Mouse (Mus musculus) heart, adult 8-10 months (tissue): ENCODE data around the gene Cebpa. TPM values are rescaled to one million over a fixed set of nuclear protein-coding genes. Genes with fewer than 3 reads are reported as not detected.

Source experiments
- DNase-seq: peaks from one replicate; pipeline ENCODE4 v3.0.0; 2022; ENCODE audit warnings: low spot score
- total RNA-seq, 4 experiments: library from RNA; stranded (reverse); gene quantifications; 2 replicates each; pipeline ENCODE4 v1.2.4; 2022

Gene Cebpa
- 1 to 10 TPM; 4.5 to 5.7 (median 4.6) TPM for total RNA-seq

GRCm38 (mm10) chr7:35118841-35119413 lies at the start of gene Cebpa:
Gene Cebpa, plus strand, starts transcription at chr7:35119293.
- peak; percentile 97 for DNase-seq

DNA sequence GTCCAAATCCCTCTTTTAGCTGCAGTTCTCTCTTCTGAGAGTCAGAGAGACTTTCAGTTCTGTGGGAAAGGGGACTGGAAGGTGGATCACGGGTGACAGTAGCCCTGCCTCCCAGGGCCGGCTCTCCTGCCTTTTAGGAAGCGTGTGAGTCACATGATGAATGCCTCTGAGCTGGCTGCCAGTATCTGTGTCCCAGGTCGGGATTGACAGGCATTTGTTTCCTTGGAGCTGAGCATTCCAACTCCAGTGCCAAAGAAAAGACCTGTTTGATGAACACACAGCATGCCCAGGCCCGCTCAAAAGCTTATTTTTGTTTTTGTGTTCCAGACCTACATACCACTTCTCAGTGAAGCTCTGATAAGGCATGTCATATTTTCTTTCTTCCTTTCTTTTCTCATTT lies 42.4 kb upstream of the Cebpa start:
- DNase-seq = peak; percentile 54

DNA sequence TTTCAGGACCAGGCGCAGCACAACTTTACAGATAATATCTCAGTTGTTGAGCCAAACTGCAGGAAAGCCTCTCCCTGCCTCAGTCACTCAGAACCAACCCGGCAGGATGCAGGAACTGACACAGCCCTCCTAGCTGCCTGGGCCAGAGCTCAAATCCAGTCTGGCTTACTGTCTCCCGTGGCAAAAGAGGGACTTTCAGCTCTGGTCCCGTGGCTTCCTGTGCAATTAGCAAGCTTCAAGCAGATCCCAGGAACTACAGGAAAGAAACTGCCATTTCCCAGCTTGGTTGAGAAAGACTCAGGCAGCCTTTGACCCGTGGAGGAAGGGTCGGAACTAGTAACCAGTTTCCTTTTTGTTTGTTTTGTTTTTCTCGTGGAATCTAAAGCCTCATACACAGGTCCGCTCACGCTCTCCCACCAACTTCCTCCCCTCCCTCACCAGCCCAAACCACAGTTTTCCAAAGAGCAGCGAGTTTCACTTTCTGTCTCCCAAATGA lies 38.2 kb upstream of the Cebpa start:
- peak; percentile 81 for DNase-seq

DNA sequence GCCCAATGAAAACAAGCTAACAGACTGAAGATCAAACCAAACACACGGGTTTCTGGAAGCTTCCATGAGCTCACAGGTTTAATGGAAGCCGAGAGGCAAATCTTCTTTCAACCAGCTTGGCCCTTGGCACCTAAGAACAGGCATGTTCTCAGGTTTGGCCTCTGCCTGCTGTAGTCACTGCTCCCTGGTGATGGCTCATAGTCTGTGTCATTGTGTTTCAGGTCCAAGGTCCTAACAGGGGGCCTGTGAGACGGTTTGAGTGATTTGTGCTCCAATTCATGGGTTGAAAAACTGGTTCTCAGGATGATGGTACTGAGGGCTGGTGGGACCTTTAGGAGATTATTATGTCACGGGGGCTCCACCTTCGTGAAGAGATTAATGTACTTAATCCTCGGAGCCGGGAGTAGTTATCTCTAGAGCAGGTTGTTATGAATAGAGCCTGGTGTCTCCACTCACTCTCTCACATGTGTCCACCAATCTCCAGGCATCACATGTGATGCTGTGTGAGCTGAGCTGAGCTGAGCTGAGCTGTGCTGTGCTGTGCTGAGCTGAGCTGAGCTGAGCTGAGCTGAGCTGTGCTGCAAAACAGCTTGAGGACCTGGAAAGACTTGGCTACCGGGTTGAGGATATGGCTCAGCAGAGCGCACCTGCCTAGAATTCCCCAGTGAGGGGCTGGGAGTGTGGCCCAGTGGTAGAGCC lies 37.5 kb upstream of the Cebpa start:
- DNase-seq = no peak

- DNase-seq = no peak
Measured at GRCm38 (mm10) chr7:35084565-35085360, 34.3 kb upstream of the Cebpa start.

GRCm38 (mm10) chr7:35086271-35086861 lies 32.7 kb upstream of the Cebpa start:
- peak; percentile 41 for DNase-seq

DNA sequence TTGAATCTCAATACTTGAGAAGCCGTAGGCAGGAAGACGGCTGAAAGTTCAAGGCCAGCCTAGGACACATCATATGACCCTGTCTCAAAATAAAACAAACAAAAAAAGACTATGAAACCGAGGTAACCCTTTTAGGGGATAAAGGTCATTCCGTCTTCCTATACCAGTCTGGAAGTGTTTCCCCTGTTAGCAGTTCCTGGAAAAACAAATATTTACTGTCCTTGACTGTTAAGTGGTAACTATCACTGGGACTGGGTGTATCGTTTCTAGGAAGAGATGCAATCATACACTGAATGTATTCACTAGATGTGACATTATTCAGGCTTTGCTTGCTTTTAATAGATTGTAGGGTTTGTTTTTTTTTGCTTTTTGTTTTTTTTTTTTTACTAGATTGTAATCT lies 28.5 kb upstream of the Cebpa start:
- DNase-seq = no peak

DNA sequence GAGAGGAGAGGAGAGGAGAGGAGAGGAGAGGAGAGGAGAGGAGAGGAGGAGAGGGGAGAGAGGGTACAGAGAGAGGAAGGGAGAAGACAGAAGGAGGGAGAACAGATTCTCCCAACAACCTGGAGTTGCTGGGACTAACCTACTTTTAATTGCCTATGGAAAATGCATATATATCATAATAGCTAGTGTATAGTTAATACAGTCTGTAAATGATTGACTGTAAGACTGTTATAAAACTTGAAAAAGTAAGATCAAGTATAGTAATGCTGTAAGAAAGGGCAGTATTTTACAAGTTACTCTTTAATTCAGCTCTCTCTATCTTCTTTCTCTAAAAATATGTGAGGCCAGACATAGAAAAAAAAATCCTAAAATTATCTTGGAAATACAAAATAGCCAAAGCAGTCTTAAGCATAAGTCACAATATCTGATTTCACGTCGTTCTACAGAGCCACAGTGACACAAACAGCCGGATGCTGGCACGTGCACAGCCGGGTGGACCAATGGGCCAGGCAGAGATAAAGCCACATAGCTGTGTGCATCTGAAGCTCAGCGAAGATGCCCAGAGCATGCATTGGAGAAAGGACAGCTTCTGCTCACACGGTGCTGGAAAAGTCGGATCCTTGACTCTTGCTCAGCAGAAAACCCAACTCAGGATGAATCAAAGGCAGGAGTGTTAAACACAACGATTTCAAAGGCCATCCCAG lies 24.0 kb upstream of the Cebpa start:
- no peak for DNase-seq

GRCm38 (mm10) chr7:35098777-35099176 lies 20.3 kb upstream of the Cebpa start:
- no peak for DNase-seq

GRCm38 (mm10) chr7:35099528-35099927 lies 19.6 kb upstream of the Cebpa start:
- no peak for DNase-seq

GRCm38 (mm10) chr7:35106614-35107013 lies 12.5 kb upstream of the Cebpa start:
- no peak for DNase-seq

GRCm38 (mm10) chr7:35107630-35108029 lies 11.5 kb upstream of the Cebpa start:
- DNase-seq = no peak

- no peak for DNase-seq
Measured at GRCm38 (mm10) chr7:35108046-35108445, 11.0 kb upstream of the Cebpa start.

GRCm38 (mm10) chr7:35108663-35109062 lies 10.4 kb upstream of the Cebpa start:
- DNase-seq = no peak

GRCm38 (mm10) chr7:35113136-35113535 lies 6.0 kb upstream of the Cebpa start:
- no peak for DNase-seq

GRCm38 (mm10) chr7:35113721-35114120 lies 5.4 kb upstream of the Cebpa start:
- no peak for DNase-seq

DNA sequence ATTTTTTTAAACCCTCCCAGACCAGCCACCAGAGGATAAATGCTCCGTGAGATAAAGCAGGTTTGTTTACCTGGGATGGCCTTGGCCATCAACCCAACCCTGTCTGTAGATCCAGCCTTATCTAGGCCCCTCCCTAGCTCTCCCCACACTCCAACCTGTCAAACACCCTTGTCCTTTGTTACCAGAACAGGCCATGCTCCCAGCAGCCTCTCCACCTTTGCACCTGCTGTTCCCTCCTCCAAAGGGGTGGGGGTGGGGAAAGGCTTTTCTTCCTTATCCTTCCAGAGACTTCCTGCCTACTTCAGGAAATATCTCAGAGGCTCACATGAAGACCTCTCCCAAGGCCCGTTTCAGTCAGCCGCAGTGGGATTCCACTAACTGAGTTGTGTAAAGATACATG lies 2.6 kb upstream of the Cebpa start:
- no peak for DNase-seq

DNA sequence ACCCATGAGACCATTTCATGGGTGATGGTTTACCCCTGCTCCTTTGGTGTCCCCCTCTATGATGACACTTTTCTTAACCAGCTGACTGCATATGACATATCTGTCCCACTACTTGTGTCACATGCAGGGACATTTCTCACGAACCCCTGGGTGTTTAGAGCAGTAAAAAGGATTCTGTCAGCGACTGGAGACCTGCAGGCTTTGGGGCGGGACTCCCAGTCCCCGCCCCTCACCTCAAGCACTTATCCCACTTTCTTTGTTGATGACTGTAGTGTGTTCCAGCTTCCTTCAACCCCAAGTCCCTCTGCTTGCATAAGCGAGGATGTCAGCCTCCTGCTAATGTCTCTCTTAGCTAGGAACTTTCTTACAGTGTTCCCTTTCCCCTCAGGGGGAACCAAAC lies 2.0 kb upstream of the Cebpa start:
- no peak for DNase-seq

DNA sequence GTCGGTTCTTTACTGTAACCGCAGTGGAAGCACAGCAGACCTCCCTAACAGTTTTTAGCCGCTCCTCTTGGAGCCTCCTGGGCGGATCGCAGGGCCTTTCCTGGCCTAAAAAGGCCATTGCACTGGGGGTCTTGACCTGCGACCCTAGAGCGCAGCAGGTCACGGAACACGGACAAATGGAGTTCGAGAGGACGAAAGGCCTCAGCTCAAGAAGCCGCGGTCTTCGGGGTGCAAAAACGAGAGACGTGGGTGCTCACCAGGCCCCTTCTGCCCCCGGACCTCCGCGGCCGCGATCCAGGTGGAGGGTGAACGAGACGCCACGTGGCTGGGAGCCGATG lies 1.4 kb upstream of the Cebpa start:
- DNase-seq = no peak

- peak; percentile 86 for DNase-seq
Measured at GRCm38 (mm10) chr7:35118099-35118781, 853 bp upstream of the Cebpa start.

DNA sequence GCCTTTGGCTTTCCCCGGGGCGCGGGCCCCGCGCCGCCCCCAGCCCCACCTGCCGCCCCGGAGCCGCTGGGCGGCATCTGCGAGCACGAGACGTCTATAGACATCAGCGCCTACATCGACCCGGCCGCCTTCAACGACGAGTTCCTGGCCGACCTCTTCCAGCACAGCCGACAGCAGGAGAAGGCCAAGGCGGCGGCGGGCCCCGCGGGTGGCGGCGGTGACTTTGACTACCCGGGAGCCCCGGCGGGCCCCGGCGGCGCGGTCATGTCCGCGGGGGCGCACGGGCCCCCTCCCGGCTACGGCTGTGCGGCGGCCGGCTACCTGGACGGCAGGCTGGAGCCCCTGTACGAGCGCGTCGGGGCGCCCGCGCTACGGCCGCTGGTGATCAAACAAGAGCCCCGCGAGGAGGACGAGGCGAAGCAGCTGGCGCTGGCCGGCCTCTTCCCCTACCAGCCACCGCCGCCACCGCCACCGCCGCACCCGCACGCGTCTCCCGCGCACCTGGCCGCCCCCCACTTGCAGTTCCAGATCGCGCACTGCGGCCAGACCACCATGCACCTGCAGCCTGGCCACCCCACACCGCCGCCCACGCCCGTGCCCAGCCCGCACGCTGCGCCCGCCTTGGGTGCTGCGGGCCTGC lies 533 bp downstream of the Cebpa start:
- peak; percentile 22 for DNase-seq
